Mouse (Mus musculus) ovary, postnatal 10 days (tissue): ENCODE data around the gene Ndufaf1.
A peak's percentile ranks its signal among the peaks of the same experiment; 100 is the strongest.
"Not testable (repeated sequence)": the region's sequence is repeated elsewhere in the genome, so short reads cannot be mapped to it uniquely, and the experiment has no call there.

ENCODE experiments used
- DNase-seq: peaks from one replicate; pipeline ENCODE4 v3.0.0; 2022; ENCODE audit warnings: low spot score

Ndufaf1 gene

GRCm38 (mm10) chr2:119662220-119663182 lies at the start of gene Ndufaf1:
Ndufaf1 (minus strand) TSS chr2:119662827.
- peak; percentile 73 for DNase-seq

- DNase-seq = no peak
These were observed 47.4 kb upstream of the Ndufaf1 start for GRCm38 (mm10) chr2:119710011-119710410.

- no peak for DNase-seq
These were observed 45.0 kb upstream of the Ndufaf1 start for GRCm38 (mm10) chr2:119707676-119708075.

- DNase-seq = no peak
These were observed 40.5 kb upstream of the Ndufaf1 start for GRCm38 (mm10) chr2:119703171-119703570.

- no peak for DNase-seq
These were observed 37.3 kb upstream of the Ndufaf1 start for GRCm38 (mm10) chr2:119699962-119700361.

- DNase-seq = no peak
These were observed 35.8 kb upstream of the Ndufaf1 start for GRCm38 (mm10) chr2:119698472-119698871.

GRCm38 (mm10) chr2:119696111-119696510 lies 33.5 kb upstream of the Ndufaf1 start:
- no peak for DNase-seq

GRCm38 (mm10) chr2:119694826-119695225 lies 32.2 kb upstream of the Ndufaf1 start:
- no peak for DNase-seq

GRCm38 (mm10) chr2:119692003-119692701 lies 29.5 kb upstream of the Ndufaf1 start:
- DNase-seq = no peak

GRCm38 (mm10) chr2:119683706-119684105 lies 21.1 kb upstream of the Ndufaf1 start:
- no peak for DNase-seq

- DNase-seq = no peak
These were observed 13.2 kb upstream of the Ndufaf1 start for GRCm38 (mm10) chr2:119675831-119676230.

- no peak for DNase-seq
These were observed 12.7 kb upstream of the Ndufaf1 start for GRCm38 (mm10) chr2:119675215-119675784.

- DNase-seq = peak; percentile 94
These were observed 12.0 kb upstream of the Ndufaf1 start, which contains the start of gene Rtf1 for GRCm38 (mm10) chr2:119674525-119675214. Rtf1 (plus strand) TSS chr2:119675068.

GRCm38 (mm10) chr2:119669010-119669409 lies 6.4 kb upstream of the Ndufaf1 start:
- no peak for DNase-seq

- not testable (repeated sequence) for DNase-seq
These were observed 3.1 kb upstream of the Ndufaf1 start for GRCm38 (mm10) chr2:119665744-119666143.

- no peak for DNase-seq
These were observed 18.4 kb downstream of the Ndufaf1 start for GRCm38 (mm10) chr2:119644254-119644653.

- no peak for DNase-seq
These were observed 21.3 kb downstream of the Ndufaf1 start for GRCm38 (mm10) chr2:119641214-119641912.

GRCm38 (mm10) chr2:119636781-119637180 lies 25.8 kb downstream of the Ndufaf1 start:
- DNase-seq = no peak

GRCm38 (mm10) chr2:119621302-119621701 lies 41.3 kb downstream of the Ndufaf1 start:
- no peak for DNase-seq

GRCm38 (mm10) chr2:119619002-119619401 lies 43.6 kb downstream of the Ndufaf1 start:
- DNase-seq = not testable (repeated sequence)
